Mouse (Mus musculus): ENCODE results near the gene Add3.

- TF ChIP-seq POLR2A (IDR thresholded peaks at IDR 0.05; ENCODE audit: insufficient read depth, low read depth, low read length): no peak
- no peak for TF ChIP-seq CTCF (IDR thresholded peaks at IDR 0.05; ENCODE audit: insufficient read depth, low read depth, low read length)
Observed at GRCm38 (mm10) chr19:53278491-53279415, 138.5 kb downstream of the Add3 start.

Measured in olfactory bulb, adult 2 months (tissue).